Mouse (Mus musculus) liver, embryonic 13.5 days (tissue): ENCODE data around the gene Ccdc115. TPM values are rescaled to one million over a fixed set of nuclear protein-coding genes. Genes with fewer than 3 reads are reported as not detected.
"Not testable (repeated sequence)": the region's sequence is repeated elsewhere in the genome, so short reads cannot be mapped to it uniquely, and the experiment has no call there.

Experiments
- ATAC-seq: fragments of 200-750 bp; cut with Nextera tagmentation; 2 replicates; pipeline ENCODE4 v1.8.0; 2017; ENCODE audit warnings: low read depth, mild to moderate bottlenecking, moderate number of reproducible peaks, moderate library complexity
- DNase-seq: peaks from one replicate; pipeline ENCODE4 v3.0.0; 2022
- H3K27ac ChIP-seq: fragments of 300-500 bp; sonication (generic); 2 replicates; pipeline ENCODE4 v1.5.1; 2015; ENCODE audit warnings: moderate library complexity, mild to moderate bottlenecking, inconsistent platforms
- H3K27me3 ChIP-seq: fragments of 300-500 bp; sonication (generic); 2 replicates; pipeline ENCODE4 v1.6.1; 2015; ENCODE audit warnings: mild to moderate bottlenecking, inconsistent platforms
- H3K36me3 ChIP-seq: fragments of 300-500 bp; sonication (generic); 2 replicates; pipeline ENCODE4 v1.6.1; 2015; ENCODE audit warnings: mild to moderate bottlenecking, inconsistent platforms
- H3K4me1 ChIP-seq: fragments of 300-500 bp; sonication (generic); replicated peaks from 2 replicates; pipeline ENCODE4 v1.6.1; 2015; ENCODE audit warnings: inconsistent platforms
- H3K4me2 ChIP-seq: fragments of 300-500 bp; sonication (generic); 2 replicates; pipeline ENCODE4 v1.6.1; 2015; ENCODE audit warnings: inconsistent platforms, mild to moderate bottlenecking, moderate library complexity
- H3K4me3 ChIP-seq: fragments of 300-500 bp; sonication (generic); replicated peaks from 2 replicates; pipeline ENCODE4 v1.5.1; 2015; ENCODE audit warnings: mild to moderate bottlenecking, inconsistent platforms
- H3K9ac ChIP-seq: fragments of 300-500 bp; sonication (generic); 2 replicates; pipeline ENCODE4 v1.6.1; 2015; ENCODE audit warnings: mild to moderate bottlenecking, inconsistent platforms
- H3K9me3 ChIP-seq: fragments of 300-500 bp; sonication (generic); replicated peaks from 2 replicates; pipeline ENCODE4 v1.6.1; 2016; ENCODE audit warnings: inconsistent platforms
- WGBS: fragments of 180-500 bp; shearing (Covaris S2); methylation state at CpG from one replicate; pipeline ENCODE4 v1.1.7; 2015; ENCODE audit not compliant: insufficient replicate concordance; 5-methylcytosine and 5-hydroxymethylcytosine counted together
- polyA plus RNA-seq: library from polyadenylated mRNA; unstranded; fragments of >200 nt; fragmentation: Nextera tagmentation; extraction: Ambion mirVana; gene quantifications from 2 replicates; pipeline ENCODE4 v1.2.1, GENCODE M21; 2015

Ccdc115 gene
- polyA plus RNA-seq, 1 experiment from 2014 or later, result 28.2 TPM

GRCm38 (mm10) chr1:34468051-34468450 is 28.6 kb upstream of the Ccdc115 start:
- ATAC-seq (no peak), DNase-seq (no peak)
- Histone ChIP-seq H3K27me3 (peaks cover 7% of the 10 kb centered on the region; the same call in 1 of the 2 replicates), H3K4me3 (no peak overlapping the region), H3K36me3 (no peaks in the 10 kb centered on the region), H3K4me2 (no peak overlapping the region), H3K4me1 (peaks cover 16% of the 10 kb centered on the region), H3K9ac (no peak overlapping the region), H3K9me3 (no peaks in the 10 kb centered on the region), H3K27ac (no peak overlapping the region)
- WGBS, result 27% methylated on average over 3 of the region's 3 CpGs

- H3K27ac ChIP-seq, result no peak overlapping the region
- no peak overlapping the region for H3K4me2 ChIP-seq
- DNase-seq, result no peak
- no peaks in the 10 kb centered on the region for H3K9me3 ChIP-seq
- no peak overlapping the region for H3K9ac ChIP-seq
- H3K4me1 ChIP-seq, result peaks cover 15% of the 10 kb centered on the region
- no peaks in the 10 kb centered on the region; the same call in 1 of the 2 replicates for H3K27me3 ChIP-seq
- 36% methylated on average over 6 of the region's 6 CpGs for WGBS
- no peaks in the 10 kb centered on the region for H3K36me3 ChIP-seq
- peak; percentile 47 for ATAC-seq
- H3K4me3 ChIP-seq, result no peak overlapping the region
These were observed 26.0 kb upstream of the Ccdc115 start for GRCm38 (mm10) chr1:34465445-34465844.

GRCm38 (mm10) chr1:34464310-34464817 is 24.9 kb upstream of the Ccdc115 start:
- peaks cover 3% of the 10 kb centered on the region; the same call in 1 of the 2 replicates for H3K27me3 ChIP-seq
- H3K4me3 ChIP-seq, result no peak overlapping the region
- peak overlapping the region; percentile 48; the same call in 1 of the 2 replicates for H3K27ac ChIP-seq
- no peaks in the 10 kb centered on the region for H3K36me3 ChIP-seq
- ATAC-seq (no peak), DNase-seq (no peak)
- 41% methylated on average over 8 of the region's 8 CpGs for WGBS
- no peak overlapping the region for H3K4me2 ChIP-seq
- no peak overlapping the region for H3K9ac ChIP-seq
- no peaks in the 10 kb centered on the region for H3K9me3 ChIP-seq
- H3K4me1 ChIP-seq, result peaks cover 22% of the 10 kb centered on the region

- H3K27me3 ChIP-seq, result peaks cover 17% of the 10 kb centered on the region
- no peak overlapping the region for H3K27ac ChIP-seq
- no peaks in the 10 kb centered on the region for H3K9me3 ChIP-seq
- peaks cover 25% of the 10 kb centered on the region for H3K4me1 ChIP-seq
- no peak overlapping the region for H3K4me3 ChIP-seq
- WGBS, result 20% methylated on average over 7 of the region's 7 CpGs
- ATAC-seq, result peak; percentile 22; the same call in 1 of the 2 replicates
- DNase-seq, result peak; percentile 61
- H3K36me3 ChIP-seq, result no peaks in the 10 kb centered on the region
- H3K9ac ChIP-seq, result no peak overlapping the region
- H3K4me2 ChIP-seq, result no peak overlapping the region
These were observed 23.3 kb upstream of the Ccdc115 start for GRCm38 (mm10) chr1:34462766-34463165.

GRCm38 (mm10) chr1:34460061-34460441 is 20.6 kb upstream of the Ccdc115 start:
- ATAC-seq (no peak; the same call in 1 of the 2 replicates), DNase-seq (no peak)
- no peaks in the 10 kb centered on the region for H3K36me3 ChIP-seq
- peaks cover 29% of the 10 kb centered on the region for H3K27me3 ChIP-seq
- no peak overlapping the region for H3K27ac ChIP-seq
- H3K4me2 ChIP-seq, result peak overlapping the region; percentile 91
- no peaks in the 10 kb centered on the region for H3K9me3 ChIP-seq
- peaks cover 25% of the 10 kb centered on the region for H3K4me1 ChIP-seq
- peak overlapping the region; percentile 65 for H3K9ac ChIP-seq
- H3K4me3 ChIP-seq, result peak overlapping the region; percentile 66
- WGBS, result 1% methylated on average over 15 of the region's 15 CpGs

- peaks cover 29% of the 10 kb centered on the region for H3K27me3 ChIP-seq
- peak; percentile 92 for DNase-seq
- peaks cover 25% of the 10 kb centered on the region for H3K4me1 ChIP-seq
- WGBS, result 1% methylated on average over 48 of the region's 48 CpGs
- peak; percentile 93 for ATAC-seq
- peak within 1 kb of the TSS; percentile 66 for H3K4me3 ChIP-seq
- peak within 1 kb of the TSS; percentile 65 for H3K9ac ChIP-seq
- H3K4me2 ChIP-seq, result peak within 1 kb of the TSS; percentile 91
- no peaks in the 10 kb centered on the region for H3K9me3 ChIP-seq
- H3K36me3 ChIP-seq, result no peaks in the 10 kb centered on the region
- no peak within 1 kb of the TSS for H3K27ac ChIP-seq
These were observed 20.0 kb upstream of the Ccdc115 start, which contains the start of gene Ptpn18 for GRCm38 (mm10) chr1:34459284-34460060. Gene Ptpn18 (plus strand): TSS chr1:34459762.

GRCm38 (mm10) chr1:34458431-34458830 is 19.0 kb upstream of the Ccdc115 start:
- H3K27me3 ChIP-seq, result peaks cover 33% of the 10 kb centered on the region
- H3K9ac ChIP-seq, result no peak overlapping the region
- ATAC-seq (no peak), DNase-seq (no peak)
- H3K4me1 ChIP-seq, result peaks cover 25% of the 10 kb centered on the region
- peak overlapping the region; percentile 91; the same call in 1 of the 2 replicates for H3K4me2 ChIP-seq
- no peak overlapping the region for H3K27ac ChIP-seq
- WGBS, result 27% methylated on average over 8 of the region's 8 CpGs
- no peak overlapping the region for H3K4me3 ChIP-seq
- H3K36me3 ChIP-seq, result no peaks in the 10 kb centered on the region
- no peaks in the 10 kb centered on the region for H3K9me3 ChIP-seq

GRCm38 (mm10) chr1:34443124-34443523 is 3.7 kb upstream of the Ccdc115 start:
- H3K4me2 ChIP-seq, result no peak overlapping the region
- no peaks in the 10 kb centered on the region for H3K27me3 ChIP-seq
- no peak overlapping the region for H3K9ac ChIP-seq
- H3K9me3 ChIP-seq, result no peaks in the 10 kb centered on the region
- no peak for DNase-seq
- peaks cover 21% of the 10 kb centered on the region for H3K4me1 ChIP-seq
- H3K4me3 ChIP-seq, result no peak overlapping the region
- 77% methylated on average over 6 of the region's 6 CpGs for WGBS
- H3K36me3 ChIP-seq, result peaks cover 41% of the 10 kb centered on the region
- no peak for ATAC-seq
- no peak overlapping the region for H3K27ac ChIP-seq

- Histone ChIP-seq H3K4me1 (peaks cover 40% of the 10 kb centered on the region), H3K27ac (peak overlapping the region; percentile 16; the same call in 1 of the 2 replicates), H3K9me3 (no peaks in the 10 kb centered on the region), H3K36me3 (peaks cover 34% of the 10 kb centered on the region), H3K27me3 (no peaks in the 10 kb centered on the region), H3K4me2 (peak overlapping the region; percentile 75), H3K4me3 (peak overlapping the region; percentile 75), H3K9ac (peak overlapping the region; percentile 73)
- no peak for DNase-seq
- 2% methylated on average over 31 of the region's 31 CpGs for WGBS
- peak; percentile 42 for ATAC-seq
These were observed 624 bp upstream of the Ccdc115 start for GRCm38 (mm10) chr1:34439961-34440630.

GRCm38 (mm10) chr1:34438381-34439051 is 956 bp downstream of the Ccdc115 start:
- Histone ChIP-seq H3K36me3 (peaks cover 19% of the 10 kb centered on the region), H3K27me3 (no peaks in the 10 kb centered on the region), H3K9ac (peak overlapping the region; percentile 66), H3K4me1 (peaks cover 51% of the 10 kb centered on the region), H3K9me3 (no peaks in the 10 kb centered on the region), H3K4me3 (peak overlapping the region; percentile 75), H3K27ac (no peak overlapping the region), H3K4me2 (peak overlapping the region; percentile 79)
- ATAC-seq, result no peak
- WGBS, result 24% methylated on average over 17 of the region's 20 CpGs
- DNase-seq, result no peak

- not testable (repeated sequence) for DNase-seq, H3K27ac ChIP-seq, H3K36me3 ChIP-seq, H3K9me3 ChIP-seq, H3K4me3 ChIP-seq, H3K9ac ChIP-seq, H3K27me3 ChIP-seq, ATAC-seq, H3K4me2 ChIP-seq
- WGBS, result 84% methylated on average over 8 of the region's 8 CpGs
- peaks cover 60% of the 10 kb centered on the region for H3K4me1 ChIP-seq
These were observed 2.1 kb downstream of the Ccdc115 start for GRCm38 (mm10) chr1:34437366-34437765.
